Mouse (Mus musculus): ENCODE results near the gene Atxn10. TPM values are rescaled to one million over a fixed set of nuclear protein-coding genes. Genes with fewer than 3 reads are reported as not detected.

Gene Atxn10
- polyA plus RNA-seq, 1 experiment from 2014 or later, result 355 TPM

DNA sequence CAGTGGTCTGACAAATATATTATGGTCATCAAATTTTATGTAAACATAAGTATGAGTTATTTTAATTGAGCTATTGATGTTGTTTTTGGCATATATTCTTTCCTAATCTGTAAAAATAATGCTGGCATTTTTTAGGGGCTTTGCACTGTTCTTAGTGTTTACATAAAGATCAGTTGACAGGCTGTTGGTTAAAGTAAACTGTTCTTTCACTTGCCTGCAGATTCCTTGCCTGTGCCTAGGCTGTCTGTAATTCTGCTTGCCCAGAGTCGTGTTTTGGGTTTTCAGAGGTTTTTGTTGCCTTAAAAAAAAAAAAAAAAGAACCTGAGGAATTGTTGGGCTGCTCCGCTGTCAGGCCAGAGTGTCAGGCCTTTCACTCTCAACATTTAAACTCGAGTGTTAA is 33.7 kb downstream of the Atxn10 start:
- no peak overlapping the region for H3K27ac ChIP-seq
- H3K9ac ChIP-seq, result no peak overlapping the region
- no peak overlapping the region for H3K4me2 ChIP-seq (replicated peaks)
- ATAC-seq (ENCODE audit: low FRiP score, low read depth), result no peak
- H3K9me3 ChIP-seq, result no peaks in the 10 kb centered on the region
- 49% methylated on average over 3 of the region's 3 CpGs for WGBS
- H3K4me3 ChIP-seq, result no peak overlapping the region
- H3K4me1 ChIP-seq, result no peaks in the 10 kb centered on the region
- peaks cover 45% of the 10 kb centered on the region for H3K36me3 ChIP-seq
- H3K27me3 ChIP-seq, result no peaks in the 10 kb centered on the region

GRCm38 (mm10) chr15:85373125-85373524 is 37.1 kb downstream of the Atxn10 start:
- no peak overlapping the region for H3K9ac ChIP-seq
- no peak overlapping the region for H3K4me2 ChIP-seq (replicated peaks)
- H3K4me3 ChIP-seq, result no peak overlapping the region
- H3K27me3 ChIP-seq, result no peaks in the 10 kb centered on the region
- no peaks in the 10 kb centered on the region for H3K4me1 ChIP-seq
- H3K36me3 ChIP-seq, result peaks cover 45% of the 10 kb centered on the region
- no peak for ATAC-seq (ENCODE audit: low FRiP score, low read depth)
- no peaks in the 10 kb centered on the region for H3K9me3 ChIP-seq
- H3K27ac ChIP-seq, result no peak overlapping the region

- no peak for ATAC-seq (ENCODE audit: low FRiP score, low read depth)
- no peaks in the 10 kb centered on the region for H3K27me3 ChIP-seq
- no peaks in the 10 kb centered on the region for H3K9me3 ChIP-seq
- no peak overlapping the region for H3K9ac ChIP-seq
- H3K4me2 ChIP-seq (replicated peaks), result no peak overlapping the region
- H3K36me3 ChIP-seq, result peaks cover 64% of the 10 kb centered on the region
- 77% methylated on average over 9 of the region's 9 CpGs for WGBS
- no peak overlapping the region for H3K27ac ChIP-seq
- H3K4me3 ChIP-seq, result no peak overlapping the region
- H3K4me1 ChIP-seq, result no peaks in the 10 kb centered on the region
These were observed 47.4 kb downstream of the Atxn10 start for GRCm38 (mm10) chr15:85383477-85383876.

GRCm38 (mm10) chr15:85388696-85389095 is 52.7 kb downstream of the Atxn10 start:
- 90% methylated on average over 3 of the region's 3 CpGs for WGBS
- no peak overlapping the region for H3K27ac ChIP-seq
- no peak for ATAC-seq (ENCODE audit: low FRiP score, low read depth)

DNA sequence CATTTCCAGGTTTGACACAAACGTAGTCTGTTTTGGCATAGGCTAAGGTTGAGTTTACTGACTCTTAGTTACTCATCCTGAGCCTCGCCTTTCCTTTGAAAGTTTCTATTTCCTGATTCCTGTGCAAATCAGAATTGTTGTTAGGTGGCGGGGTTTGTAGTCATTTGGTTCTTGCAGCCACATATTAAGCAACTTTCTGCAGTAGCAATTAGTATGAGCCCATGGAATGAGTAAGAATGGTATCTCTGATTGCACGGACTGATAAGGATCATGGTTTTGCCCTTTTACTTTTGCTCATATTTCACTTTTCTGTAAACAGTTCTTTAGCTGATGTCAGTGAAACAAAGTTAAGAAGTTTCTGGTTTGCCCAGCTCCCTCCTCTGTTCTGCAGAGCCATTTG is 53.9 kb downstream of the Atxn10 start:
- Histone ChIP-seq H3K27ac (no peak overlapping the region), H3K27me3 (no peaks in the 10 kb centered on the region), H3K9me3 (no peaks in the 10 kb centered on the region), H3K4me2 (replicated peaks) (no peak overlapping the region), H3K9ac (no peak overlapping the region), H3K4me3 (no peak overlapping the region), H3K4me1 (no peaks in the 10 kb centered on the region), H3K36me3 (peaks cover 47% of the 10 kb centered on the region)
- no peak for ATAC-seq (ENCODE audit: low FRiP score, low read depth)
- WGBS, result 91% methylated on average over 4 of the region's 4 CpGs

More at GRCm38 (mm10) chr15:85388696-85389095, 52.7 kb downstream of the Atxn10 start:
- H3K4me2 ChIP-seq (replicated peaks), result no peak overlapping the region
- H3K4me1 ChIP-seq, result no peaks in the 10 kb centered on the region
- no peak overlapping the region for H3K9ac ChIP-seq
- H3K36me3 ChIP-seq, result peaks cover 58% of the 10 kb centered on the region
- H3K9me3 ChIP-seq, result no peaks in the 10 kb centered on the region
- H3K4me3 ChIP-seq, result no peak overlapping the region
- H3K27me3 ChIP-seq, result no peaks in the 10 kb centered on the region

GRCm38 (mm10) chr15:85395360-85395759 is 59.3 kb downstream of the Atxn10 start:
- H3K27me3 ChIP-seq, result no peaks in the 10 kb centered on the region
- WGBS, result 92% methylated on average over 9 of the region's 9 CpGs
- H3K36me3 ChIP-seq, result peaks cover 49% of the 10 kb centered on the region

DNA sequence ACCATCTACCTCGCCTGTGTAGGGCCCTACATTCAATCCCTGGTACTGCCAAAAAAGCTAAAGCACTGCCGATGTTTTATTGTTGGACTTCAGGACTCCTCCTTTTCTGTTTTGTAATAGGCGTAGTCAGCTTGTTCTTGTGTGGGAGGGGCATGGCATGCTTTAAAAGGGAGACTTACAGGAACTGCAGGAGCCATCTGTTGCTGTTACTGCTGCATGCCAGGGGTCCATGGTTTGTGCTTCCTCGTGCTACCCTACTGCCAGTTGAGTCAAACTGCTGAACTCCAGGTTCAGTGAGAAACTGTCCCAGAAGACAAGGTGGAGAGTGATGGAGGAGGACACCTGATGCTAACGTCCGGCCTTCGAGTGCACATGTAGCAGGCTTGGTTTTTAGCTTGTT is 65.9 kb downstream of the Atxn10 start:
- Histone ChIP-seq H3K27me3 (no peaks in the 10 kb centered on the region), H3K36me3 (peaks cover 34% of the 10 kb centered on the region), H3K9ac (no peak overlapping the region), H3K9me3 (no peaks in the 10 kb centered on the region), H3K27ac (no peak overlapping the region), H3K4me1 (peaks cover 5% of the 10 kb centered on the region; the same call in 1 of the 2 replicates), H3K4me2 (replicated peaks) (no peak overlapping the region), H3K4me3 (no peak overlapping the region)
- ATAC-seq (ENCODE audit: low FRiP score, low read depth), result no peak
- WGBS, result 73% methylated on average over 7 of the region's 7 CpGs

More at GRCm38 (mm10) chr15:85395360-85395759, 59.3 kb downstream of the Atxn10 start:
- no peak overlapping the region for H3K27ac ChIP-seq
- H3K4me2 ChIP-seq (replicated peaks), result no peak overlapping the region
- H3K4me3 ChIP-seq, result no peak overlapping the region
- no peak overlapping the region for H3K9ac ChIP-seq
- no peak for ATAC-seq (ENCODE audit: low FRiP score, low read depth)
- no peaks in the 10 kb centered on the region for H3K9me3 ChIP-seq
- no peaks in the 10 kb centered on the region; the same call in 1 of the 2 replicates for H3K4me1 ChIP-seq

GRCm38 (mm10) chr15:85403256-85403731 is 67.2 kb downstream of the Atxn10 start:
- ATAC-seq (ENCODE audit: low FRiP score, low read depth), result peak; percentile 57; the same call in 1 of the 2 replicates
- no peak overlapping the region for H3K27ac ChIP-seq
- H3K36me3 ChIP-seq, result peaks cover 24% of the 10 kb centered on the region
- WGBS, result 96% methylated on average over 4 of the region's 4 CpGs
- H3K4me3 ChIP-seq, result no peak overlapping the region
- no peak overlapping the region for H3K4me2 ChIP-seq (replicated peaks)
- H3K27me3 ChIP-seq, result no peaks in the 10 kb centered on the region
- peaks cover 5% of the 10 kb centered on the region; the same call in 1 of the 2 replicates for H3K4me1 ChIP-seq
- H3K9me3 ChIP-seq, result no peaks in the 10 kb centered on the region
- H3K9ac ChIP-seq, result no peak overlapping the region

- ATAC-seq (ENCODE audit: low FRiP score, low read depth), result no peak
- Histone ChIP-seq H3K4me3 (no peak overlapping the region), H3K4me2 (replicated peaks) (no peak overlapping the region), H3K9me3 (no peaks in the 10 kb centered on the region), H3K27me3 (no peaks in the 10 kb centered on the region), H3K36me3 (peaks cover 24% of the 10 kb centered on the region), H3K9ac (no peak overlapping the region), H3K27ac (no peak overlapping the region), H3K4me1 (peaks cover 13% of the 10 kb centered on the region; the same call in 1 of the 2 replicates)
- WGBS, result 87% methylated on average over 4 of the region's 4 CpGs
These were observed 68.7 kb downstream of the Atxn10 start for GRCm38 (mm10) chr15:85404739-85405138.

GRCm38 (mm10) chr15:85405567-85405966 is 69.5 kb downstream of the Atxn10 start:
- Histone ChIP-seq H3K27ac (no peak overlapping the region), H3K4me3 (no peak overlapping the region), H3K4me2 (replicated peaks) (no peak overlapping the region), H3K9ac (no peak overlapping the region), H3K36me3 (peaks cover 19% of the 10 kb centered on the region), H3K9me3 (no peaks in the 10 kb centered on the region), H3K27me3 (no peaks in the 10 kb centered on the region), H3K4me1 (peaks cover 17% of the 10 kb centered on the region; the same call in 1 of the 2 replicates)
- no peak for ATAC-seq (ENCODE audit: low FRiP score, low read depth)
- 90% methylated on average over 3 of the region's 3 CpGs for WGBS

GRCm38 (mm10) chr15:85406846-85407245 is 70.8 kb downstream of the Atxn10 start:
- Histone ChIP-seq H3K9me3 (no peaks in the 10 kb centered on the region), H3K9ac (no peak overlapping the region), H3K4me1 (peaks cover 17% of the 10 kb centered on the region; the same call in 1 of the 2 replicates), H3K36me3 (peaks cover 7% of the 10 kb centered on the region), H3K4me3 (no peak overlapping the region), H3K27ac (no peak overlapping the region), H3K4me2 (replicated peaks) (no peak overlapping the region), H3K27me3 (no peaks in the 10 kb centered on the region)
- no peak for ATAC-seq (ENCODE audit: low FRiP score, low read depth)
- 72% methylated on average over 1 of the region's 1 CpGs for WGBS

DNA sequence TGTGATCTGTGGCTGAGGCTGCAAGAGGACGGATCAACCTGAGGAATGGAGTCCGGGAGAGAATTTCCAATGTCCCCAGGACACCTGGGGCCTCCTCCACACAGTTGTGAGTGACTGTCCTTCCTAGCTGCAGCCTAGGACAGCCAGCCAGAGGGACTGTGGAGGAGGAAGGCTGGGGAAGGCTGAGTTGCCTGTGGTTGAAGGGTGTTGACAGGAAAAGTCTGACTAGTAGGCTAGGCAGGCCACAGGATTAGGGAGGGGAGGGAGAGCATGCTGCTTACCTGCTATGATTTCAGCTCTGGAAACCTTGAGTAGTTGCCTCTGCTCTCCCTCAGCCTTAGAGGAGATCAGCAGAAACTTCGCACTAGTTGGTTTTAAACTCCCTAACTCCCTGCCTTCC is 71.3 kb downstream of the Atxn10 start:
- WGBS, result 76% methylated on average over 3 of the region's 3 CpGs
- peak overlapping the region; percentile 28; the same call in 1 of the 2 replicates for H3K27ac ChIP-seq
- no peak overlapping the region for H3K4me2 ChIP-seq (replicated peaks)

DNA sequence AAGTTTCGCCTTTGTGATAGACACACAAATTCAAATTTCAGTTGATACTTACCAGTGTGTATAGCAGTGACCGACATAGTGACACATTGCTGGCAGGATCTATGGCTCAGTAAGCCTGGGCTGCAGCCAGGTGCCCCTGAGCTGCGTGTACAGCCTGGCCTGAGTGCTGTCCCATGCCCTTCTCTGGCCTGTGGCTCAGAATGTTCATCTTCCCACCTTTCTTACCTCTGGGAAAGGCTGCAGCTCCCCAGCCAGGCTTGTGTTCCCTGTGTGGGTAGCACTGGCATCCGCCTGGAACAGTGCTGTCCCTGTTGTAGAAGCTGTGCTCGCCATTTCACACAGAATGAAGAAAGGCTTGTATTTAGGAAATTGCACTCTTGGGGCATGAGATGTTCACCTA is 72.7 kb downstream of the Atxn10 start:
- ATAC-seq (ENCODE audit: low FRiP score, low read depth), result no peak
- peaks cover 12% of the 10 kb centered on the region; the same call in 1 of the 2 replicates for H3K4me1 ChIP-seq
- no peak overlapping the region for H3K4me2 ChIP-seq (replicated peaks)
- no peak overlapping the region for H3K4me3 ChIP-seq
- no peaks in the 10 kb centered on the region for H3K27me3 ChIP-seq
- peak overlapping the region; percentile 48 for H3K27ac ChIP-seq
- no peaks in the 10 kb centered on the region for H3K9me3 ChIP-seq
- no peak overlapping the region for H3K9ac ChIP-seq
- WGBS, result 81% methylated on average over 5 of the region's 5 CpGs
- peaks cover 5% of the 10 kb centered on the region for H3K36me3 ChIP-seq

More for the DNA sequence above, 71.3 kb downstream of the Atxn10 start:
- Histone ChIP-seq H3K4me3 (no peak overlapping the region), H3K27me3 (no peaks in the 10 kb centered on the region), H3K36me3 (peaks cover 5% of the 10 kb centered on the region), H3K9me3 (no peaks in the 10 kb centered on the region), H3K9ac (no peak overlapping the region), H3K4me1 (peaks cover 17% of the 10 kb centered on the region; the same call in 1 of the 2 replicates)
- ATAC-seq (ENCODE audit: low FRiP score, low read depth), result no peak
